Mouse (Mus musculus) midbrain, embryonic 11.5 days (tissue): ENCODE data around the gene Sft2d1. TPM values are rescaled to one million over a fixed set of nuclear protein-coding genes. Genes with fewer than 3 reads are reported as not detected.

Source experiments
- polyA plus RNA-seq: library from polyadenylated mRNA; unstranded; fragments of >200 nt; fragmentation: Nextera tagmentation; extraction: Ambion mirVana; gene quantifications from 2 replicates; pipeline ENCODE4 v1.2.1, GENCODE M21; 2014

Gene Sft2d1
- polyA plus RNA-seq, 1 experiment from 2014 or later: 68.2 TPM

Other genes with a start within 250 kb of the Sft2d1 start
- not detected in 2 replicates for gene Gm49673, start 163.3 kb upstream of the Sft2d1 start, polyA plus RNA-seq
- 14.8 and 15.0 TPM in 2 replicates for gene Rnaset2a, start 163.0 kb upstream of the Sft2d1 start, polyA plus RNA-seq
- gene Fgfr1op, start 145.6 kb upstream of the Sft2d1 start, polyA plus RNA-seq: 61.3 and 62.3 TPM in 2 replicates
- gene Ccr6, start 75.1 kb upstream of the Sft2d1 start, polyA plus RNA-seq: 0.11 TPM in 1 of 2 replicates, not detected in the other
- gene Mpc1, start 28.2 kb upstream of the Sft2d1 start, polyA plus RNA-seq: 100 and 102 TPM in 2 replicates
- 0.90 and 1.3 TPM in 2 replicates for gene Prr18, start 26.4 kb downstream of the Sft2d1 start, polyA plus RNA-seq
- 0.18 and 0.30 TPM in 2 replicates for gene T2, start 44.9 kb downstream of the Sft2d1 start, polyA plus RNA-seq
- gene T, start 123.3 kb downstream of the Sft2d1 start, polyA plus RNA-seq: 0.93 and 1.3 TPM in 2 replicates
- gene Pde10a, start 214.3 kb downstream of the Sft2d1 start, polyA plus RNA-seq: 4.8 TPM in 2 replicates